Mouse (Mus musculus) gastrocnemius, postnatal 10 days (tissue): ENCODE results near the gene Zfp747. TPM values are rescaled to one million over a fixed set of nuclear protein-coding genes. Genes with fewer than 3 reads are reported as not detected.

Experiments
- DNase-seq: peaks from one replicate; pipeline ENCODE4 v3.0.0; 2021; ENCODE audit warnings: mixed read lengths
- total RNA-seq, 2 experiments: library from RNA; stranded (reverse); gene quantifications; 2 replicates each; pipeline ENCODE4 v1.2.3; 2021

The Zfp747 gene
- total RNA-seq, 2 experiments from 2014 or later, result 3.6 to 5.1 TPM

DNA sequence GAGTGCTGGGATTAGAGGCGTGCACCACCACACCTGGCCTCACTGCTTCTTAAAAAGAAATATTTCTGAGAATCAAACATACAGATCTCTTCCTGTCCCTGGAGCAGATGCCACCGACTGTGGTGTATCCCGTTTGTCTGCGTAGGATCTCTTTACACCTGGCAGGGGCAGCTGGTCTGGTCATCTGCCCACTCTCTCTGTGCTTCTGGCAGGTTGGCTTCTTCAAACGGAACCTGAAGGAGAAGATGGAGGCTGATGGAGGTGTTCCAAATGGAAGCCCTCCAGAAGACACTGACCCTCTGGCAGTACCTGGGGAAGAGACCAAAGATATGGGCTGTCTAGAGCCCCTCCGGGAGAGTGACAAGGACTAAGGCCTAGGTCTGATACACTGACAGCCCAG, 42.6 kb downstream of the Zfp747 start:
- no peak for DNase-seq

GRCm38 (mm10) chr7:127326685-127327084, 49.2 kb downstream of the Zfp747 start:
- peak; percentile 74 for DNase-seq

DNA sequence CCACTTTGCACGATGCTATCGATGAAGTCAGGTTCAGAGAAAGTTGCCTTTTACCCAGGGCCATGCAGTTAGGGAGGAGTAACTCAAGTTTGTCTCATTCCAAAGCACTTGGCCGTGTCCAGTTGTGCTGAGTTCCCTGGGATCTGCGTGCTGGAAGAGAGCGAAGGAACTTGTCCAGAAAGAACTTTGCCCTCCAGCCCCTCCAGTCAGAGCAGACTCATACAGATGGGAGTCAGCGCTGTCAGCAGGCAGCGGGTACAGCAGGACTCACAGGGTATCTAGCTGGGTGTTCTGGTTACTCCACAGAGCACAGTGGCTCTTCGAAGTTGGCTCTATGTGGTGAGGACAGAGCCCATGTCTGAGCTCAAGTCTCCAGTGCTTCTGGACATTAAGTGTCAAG, 50.3 kb downstream of the Zfp747 start:
- DNase-seq, result no peak

GRCm38 (mm10) chr7:127324944-127325343, 50.9 kb downstream of the Zfp747 start:
- DNase-seq, result no peak

Other genes starting within 250 kb of the Zfp747 start
- gene Spn, start 238.2 kb downstream of the Zfp747 start, total RNA-seq, result under 1 TPM; 0.16 to 0.86 TPM
- 10 to 100 TPM; 36.7 to 41.1 TPM for gene Cd2bp2, start 180.0 kb downstream of the Zfp747 start, total RNA-seq
- gene Tbc1d10b, start 167.6 kb downstream of the Zfp747 start, total RNA-seq, result 10 to 100 TPM; 38.6 to 45.1 TPM
- gene Mylpf, start 167.2 kb downstream of the Zfp747 start, total RNA-seq, result over 10,000 TPM; 46,059 to 51,168 TPM
- 1 to 10 TPM; 5.5 to 7.3 TPM for gene Zfp553, start 143.0 kb downstream of the Zfp747 start, total RNA-seq
- gene Sept1, start 142.9 kb downstream of the Zfp747 start, total RNA-seq, result 1 to 10 TPM; 6.9 to 7.5 TPM
- 10 to 100 TPM; 18.6 to 20.9 TPM for gene Zfp771, start 131.8 kb downstream of the Zfp747 start, total RNA-seq
- gene Dctpp1, start 115.3 kb downstream of the Zfp747 start, total RNA-seq, result 10 to 100 TPM; 33.9 to 38.6 TPM
- 10 to 100 TPM; 19.5 to 20.5 TPM for gene Sephs2, start 102.0 kb downstream of the Zfp747 start, total RNA-seq
- 1 to 10 TPM in 1 of 2 experiments, under 1 TPM in 1; 0.75 to 1.5 TPM for gene Itgal, start 79.8 kb downstream of the Zfp747 start, total RNA-seq
- gene Zfp768, start 30.5 kb downstream of the Zfp747 start, total RNA-seq, result 10 to 100 TPM; 23.0 to 28.7 TPM
- gene 9130019O22Rik, start 11.1 kb upstream of the Zfp747 start, total RNA-seq, result 1 to 10 TPM; 1.7 to 2.7 TPM
- 1 to 10 TPM; 2.9 to 3.7 TPM for gene E430018J23Rik, start 17.6 kb upstream of the Zfp747 start, total RNA-seq
- gene Zfp764, start 30.8 kb upstream of the Zfp747 start, total RNA-seq, result 1 to 10 TPM; 2.8 to 4.3 TPM
- gene Zfp688, start 46.0 kb upstream of the Zfp747 start, total RNA-seq, result 1 to 10 TPM; 3.2 to 4.5 TPM
- 1 to 10 TPM; 1.8 to 1.9 TPM for gene Zfp689, start 73.1 kb upstream of the Zfp747 start, total RNA-seq
- gene Prr14, start 83.6 kb upstream of the Zfp747 start, total RNA-seq, result 10 to 100 TPM; 16.2 to 25.3 TPM
- gene Fbrs, start 103.1 kb upstream of the Zfp747 start, total RNA-seq, result 10 to 100 TPM; 29.5 to 35.8 TPM
- gene Srcap, start 135.9 kb upstream of the Zfp747 start, total RNA-seq, result 10 to 100 TPM; 56.8 to 66.1 TPM
- gene Gm42715, start 143.5 kb upstream of the Zfp747 start, total RNA-seq, result 10 to 100 TPM; 10.3 to 10.5 TPM
- gene Tmem265, start 185.3 kb upstream of the Zfp747 start, total RNA-seq, result not detected
- 10 to 100 TPM; 13.3 to 17.6 TPM for gene Phkg2, start 197.3 kb upstream of the Zfp747 start, total RNA-seq
- gene Ccdc189, start 212.5 kb upstream of the Zfp747 start, total RNA-seq, result 1 to 10 TPM; 1.7 to 3.2 TPM
- gene Rnf40, start 212.7 kb upstream of the Zfp747 start, total RNA-seq, result 10 to 100 TPM; 26.9 to 37.8 TPM
- gene Zfp629, start 239.7 kb upstream of the Zfp747 start, total RNA-seq, result 10 to 100 TPM in 1 of 2 experiments, 1 to 10 TPM in 1; 9.2 to 14.7 TPM